Mouse (Mus musculus) stomach, postnatal 0 days (tissue): Measurements from ENCODE around the gene Zswim3.

Experiments used
- CTCF ChIP-seq: IDR thresholded peaks from 2 replicates; pipeline ENCODE4 v1.5.1; 2016; ENCODE audit warnings: antibody characterized with exemption, low read depth, mild to moderate bottlenecking, moderate library complexity
- EP300 ChIP-seq: optimal IDR thresholded peaks from 2 replicates; pipeline ENCODE3; 2016; ENCODE audit warnings: antibody characterized with exemption

DNA sequence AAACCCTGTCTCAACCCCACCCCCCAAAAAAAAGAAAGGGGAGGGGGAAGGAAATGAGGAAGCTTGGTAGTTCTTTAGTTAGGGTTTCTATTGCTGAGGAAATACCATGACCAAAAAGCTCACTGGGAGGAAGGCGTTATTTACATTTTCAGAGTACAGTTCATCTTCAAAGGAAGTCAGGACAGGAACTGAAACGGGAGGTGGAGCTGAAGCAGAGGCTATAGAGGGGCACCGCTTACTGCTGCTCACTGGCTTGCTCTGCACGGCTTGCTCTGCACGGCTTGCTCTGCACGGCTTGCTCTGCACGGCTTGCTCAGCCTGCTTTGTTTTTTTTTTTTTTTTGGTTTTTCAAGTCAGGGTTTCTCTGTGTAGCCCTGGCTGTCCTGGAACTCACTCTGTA, 63.6 kb downstream of the Zswim3 start:
- TF ChIP-seq EP300 = no peak
- TF ChIP-seq CTCF = no peak
